Mouse (Mus musculus) CH12.LX (cell line): Measurements from ENCODE around the gene Eps15l1. TPM values are rescaled to one million over a fixed set of nuclear protein-coding genes. Genes with fewer than 3 reads are reported as not detected.

Experiments used
- DNase-seq: peaks from one replicate; pipeline ENCODE4 v3.0.0-alpha.2; 2013; ENCODE audit errors: extremely low read depth
- H3K27ac ChIP-seq: 2 replicates; pipeline ENCODE4 v1.5.1; 2012; ENCODE audit warnings: low read depth, mild to moderate bottlenecking, control low read depth, moderate library complexity; ENCODE audit not compliant: insufficient read depth
- H3K27me3 ChIP-seq: replicated peaks from 2 replicates; pipeline ENCODE3; 2012; ENCODE audit warnings: inconsistent platforms
- H3K36me3 ChIP-seq, 2 experiments: replicated peaks in 1 of 2; 2 replicates each; pipeline versions ENCODE3 to v1.6.1; 2012; ENCODE audit warnings: inconsistent platforms in 1 of 2, low read length in 1 of 2, mild to moderate bottlenecking in 1 of 2, mixed read lengths in 1 of 2, moderate library complexity in 1 of 2; ENCODE audit not compliant: control insufficient read depth in 1 of 2, insufficient read depth in 1 of 2
- H3K4me1 ChIP-seq, 2 experiments: 2 replicates each; pipeline ENCODE4 v1.6.1; 2012; ENCODE audit warnings: inconsistent platforms in 1 of 2, moderate library complexity in 1 of 2; ENCODE audit not compliant: insufficient read depth in 2 of 2, control insufficient read depth in 1 of 2
- H3K4me2 ChIP-seq: 2 replicates; pipeline ENCODE4 v1.6.1; 2012; ENCODE audit warnings: low read depth, mild to moderate bottlenecking, control low read depth; ENCODE audit not compliant: poor library complexity, insufficient read depth, severe bottlenecking
- H3K4me3 ChIP-seq, 3 experiments: fragments of 150-350 bp in 1 of 3; sonication (generic) in 1 of 3; replicated peaks in 1 of 3; 2 replicates each; pipeline versions ENCODE3 to v1.5.1; 2011 to 2012; ENCODE audit warnings: low read depth in 2 of 3, low read length in 2 of 3, mild to moderate bottlenecking in 2 of 3, moderate library complexity in 2 of 3, control low read depth in 1 of 3, improper control_type of control experiment in 1 of 3, inconsistent platforms in 1 of 3, mixed read lengths in 1 of 3; ENCODE audit not compliant: poor library complexity in 1 of 3
- H3K79me2 ChIP-seq: replicated peaks from 2 replicates; pipeline ENCODE4 v1.6.1; 2012; ENCODE audit warnings: mild to moderate bottlenecking, moderate library complexity; ENCODE audit not compliant: control insufficient read depth, poor library complexity, insufficient read depth, severe bottlenecking; ENCODE audit errors: extremely low read depth
- H3K9ac ChIP-seq: 2 replicates; pipeline ENCODE4 v1.6.1; 2012; ENCODE audit warnings: low read depth, mild to moderate bottlenecking, control low read depth, moderate library complexity; ENCODE audit not compliant: insufficient read depth
- H3K9me3 ChIP-seq: replicated peaks from 2 replicates; pipeline ENCODE3; 2012; ENCODE audit warnings: low read length, inconsistent platforms, mixed read lengths
- BHLHE40 ChIP-seq: IDR thresholded peaks from 2 replicates; pipeline ENCODE4 v1.6.1; 2011; ENCODE audit warnings: mild to moderate bottlenecking, low read depth, low read length, improper control_type of control experiment
- CHD1 ChIP-seq: IDR thresholded peaks from 2 replicates; pipeline ENCODE4 v1.6.1; 2012; ENCODE audit warnings: low read depth, low read length, improper control_type of control experiment, inconsistent platforms
- E2F4 ChIP-seq: IDR thresholded peaks from 2 replicates; pipeline ENCODE4 v1.6.1; 2011; ENCODE audit warnings: low read depth, low read length, improper control_type of control experiment; ENCODE audit not compliant: insufficient replicate concordance
- ELF1 ChIP-seq: IDR thresholded peaks from 2 replicates; pipeline ENCODE4 v1.6.1; 2014; ENCODE audit warnings: low read depth, mild to moderate bottlenecking, inconsistent platforms, low read length, improper control_type of control experiment
- EP300 ChIP-seq: IDR thresholded peaks from 2 replicates; pipeline ENCODE4 v1.6.1; 2011; ENCODE audit warnings: low read length, improper control_type of control experiment
- ETS1 ChIP-seq: conservative IDR thresholded peaks from 2 replicates; pipeline ENCODE4 v1.6.1; 2012; ENCODE audit warnings: low read depth, mild to moderate bottlenecking, inconsistent platforms, low read length, improper control_type of control experiment, moderate library complexity
- GABPA ChIP-seq: IDR thresholded peaks from 2 replicates; pipeline ENCODE4 v1.6.1; 2012; ENCODE audit warnings: low read depth, low read length, improper control_type of control experiment, inconsistent platforms; ENCODE audit not compliant: insufficient replicate concordance
- IRF4 ChIP-seq: IDR thresholded peaks from 2 replicates; pipeline ENCODE4 v1.6.1; 2014; ENCODE audit warnings: low read depth, mild to moderate bottlenecking, inconsistent platforms, low read length, improper control_type of control experiment
- JUN ChIP-seq: IDR thresholded peaks from 2 replicates; pipeline ENCODE4 v1.6.1; 2011; ENCODE audit warnings: low read depth, mild to moderate bottlenecking, low read length, improper control_type of control experiment, moderate library complexity; ENCODE audit not compliant: insufficient read depth
- JUND ChIP-seq: conservative IDR thresholded peaks from 2 replicates; pipeline ENCODE4 v1.6.1; 2011; ENCODE audit warnings: low read depth, low read length, improper control_type of control experiment
- KAT2A ChIP-seq: IDR thresholded peaks from 2 replicates; pipeline ENCODE4 v1.6.1; 2012; ENCODE audit warnings: low read length, improper control_type of control experiment, inconsistent platforms; ENCODE audit not compliant: insufficient replicate concordance
- MAX ChIP-seq: IDR thresholded peaks from 2 replicates; pipeline ENCODE4 v1.6.1; 2011; ENCODE audit warnings: low read length, improper control_type of control experiment
- MEF2A ChIP-seq: IDR thresholded peaks from 2 replicates; pipeline ENCODE4 v1.6.1; 2014; ENCODE audit warnings: low read depth, mild to moderate bottlenecking, inconsistent platforms, low read length, improper control_type of control experiment, borderline replicate concordance
- MXI1 ChIP-seq: IDR thresholded peaks from 2 replicates; pipeline ENCODE4 v1.6.1; 2011; ENCODE audit warnings: mild to moderate bottlenecking, low read depth, low read length, improper control_type of control experiment
- MYC ChIP-seq: IDR thresholded peaks from 2 replicates; pipeline ENCODE4 v1.6.1; 2011; ENCODE audit warnings: low read depth, mild to moderate bottlenecking, improper control_type of control experiment, low read length
- NELFE ChIP-seq: IDR thresholded peaks from 2 replicates; pipeline ENCODE4 v1.6.1; 2011; ENCODE audit warnings: low read depth, low read length, improper control_type of control experiment
- NRF1 ChIP-seq: IDR thresholded peaks from 2 replicates; pipeline ENCODE4 v1.6.1; 2014; ENCODE audit warnings: low read depth, mild to moderate bottlenecking, inconsistent platforms, low read length, improper control_type of control experiment, moderate library complexity
- PAX5 ChIP-seq: IDR thresholded peaks from 2 replicates; pipeline ENCODE4 v1.6.1; 2012; ENCODE audit warnings: low read length, inconsistent platforms, mixed read lengths
- POLR2AphosphoS2 ChIP-seq: IDR thresholded peaks from 2 replicates; pipeline ENCODE4 v1.6.1; 2011; ENCODE audit warnings: low read depth, low read length, improper control_type of control experiment
- SIN3A ChIP-seq: IDR thresholded peaks from 2 replicates; pipeline ENCODE4 v1.6.1; 2012; ENCODE audit warnings: low read length, improper control_type of control experiment, inconsistent platforms
- SMC3 ChIP-seq: IDR thresholded peaks from 2 replicates; pipeline ENCODE4 v1.6.1; 2011; ENCODE audit warnings: low read depth, low read length, improper control_type of control experiment
- TBP ChIP-seq: conservative IDR thresholded peaks from 2 replicates; pipeline ENCODE4 v1.6.1; 2011; ENCODE audit warnings: low read depth, low read length, improper control_type of control experiment
- UBTF ChIP-seq: IDR thresholded peaks from 2 replicates; pipeline ENCODE4 v1.6.1; 2012; ENCODE audit warnings: low read depth, mild to moderate bottlenecking, inconsistent platforms, low read length, improper control_type of control experiment, moderate library complexity
- USF2 ChIP-seq: conservative IDR thresholded peaks from 2 replicates; pipeline ENCODE4 v1.6.1; 2011; ENCODE audit warnings: low read depth, low read length, improper control_type of control experiment
- ZC3H11A ChIP-seq: IDR thresholded peaks from 2 replicates; pipeline ENCODE4 v1.6.1; 2012; ENCODE audit warnings: low read depth, mild to moderate bottlenecking, inconsistent platforms, low read length, improper control_type of control experiment
- ZMIZ1 ChIP-seq: IDR thresholded peaks from 2 replicates; pipeline ENCODE4 v1.6.1; 2012; ENCODE audit warnings: low read depth, mild to moderate bottlenecking, inconsistent platforms, low read length, improper control_type of control experiment
- dilution Hi-C: fragments of 300-500 bp; cut with MboI; formaldehyde crosslinking; loops from 2 replicates; pipeline ENCODE4 v1.14.3; 2020; ENCODE audit warnings: low sequenced_read_pairs; ENCODE audit not compliant: extremely low pct_unique_long_range_greater_than_20kb, extremely low pct_ligation_motif_present
- in situ Hi-C: fragments of 300-500 bp; cut with MboI; formaldehyde crosslinking; loops from 3 replicates; pipeline ENCODE4 v1.14.3; 2019; ENCODE audit warnings: low sequenced_read_pairs, low pct_ligation_motif_present, low pct_unique_long_range_greater_than_20kb, mixed read lengths
- polyA plus RNA-seq: library from polyadenylated mRNA; unstranded; fragments of >175 nt; gene quantifications from 2 replicates; pipeline ENCODE4 v1.2.1, GENCODE M21; 2012; ENCODE audit warnings: low read depth; ENCODE audit not compliant: insufficient read length
- total RNA-seq, 2 experiments: library from RNA; depleted of rRNA; stranded (reverse); fragments of 300-350 nt in 1 of 2; fragments of >200 nt in 1 of 2; gene quantifications; 2 replicates each; pipeline ENCODE4 v1.2.3; 2012 to 2014

Eps15l1 gene
- total and polyA plus RNA-seq, 3 experiments, result 21.7 to 49.4 (median 25.6) TPM

DNA sequence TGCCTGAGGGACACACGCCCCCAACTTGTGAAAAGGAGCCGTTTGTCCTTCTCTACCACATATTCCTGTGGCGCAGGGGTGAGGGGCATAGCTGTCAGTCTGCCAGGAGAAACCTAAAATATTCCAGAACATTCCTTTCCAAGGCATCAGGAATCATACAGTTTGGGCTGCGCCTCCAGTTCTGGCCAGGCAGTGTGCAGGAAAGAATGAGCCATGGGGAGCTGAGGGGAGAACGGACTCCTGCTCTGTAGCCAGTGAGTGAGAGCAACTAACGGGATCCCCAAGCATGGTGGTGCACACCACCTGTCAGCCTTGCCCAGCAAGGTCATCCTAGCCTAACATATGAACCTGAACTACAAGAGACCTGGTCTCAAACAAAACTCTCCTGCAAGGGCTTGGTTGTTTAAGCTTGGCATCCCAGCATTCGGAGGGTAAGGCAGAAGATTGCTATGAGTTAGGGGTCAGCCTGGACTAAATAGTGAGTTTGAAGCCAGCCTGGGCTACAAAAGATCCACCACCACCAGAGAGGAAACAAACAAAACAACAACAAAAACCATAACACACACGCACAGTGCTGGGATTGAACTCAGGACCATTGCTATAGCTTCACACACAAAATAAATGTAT lies 118.2 kb downstream of the Eps15l1 start:
- TF ChIP-seq SIN3A, result no peak
- TF ChIP-seq SMC3, result no peak
- TF ChIP-seq JUND, result no peak
- TF ChIP-seq NELFE, result no peak
- TF ChIP-seq EP300, result no peak
- TF ChIP-seq ZMIZ1, result no peak
- no peak for TF ChIP-seq BHLHE40
- no peak for TF ChIP-seq TBP
- no peak for TF ChIP-seq JUN
- TF ChIP-seq ZC3H11A, result no peak
- no peak for TF ChIP-seq ELF1
- TF ChIP-seq IRF4, result no peak
- TF ChIP-seq USF2, result no peak
- TF ChIP-seq MXI1, result no peak
- no peak for TF ChIP-seq KAT2A
- no peak for TF ChIP-seq POLR2AphosphoS2
- no peak for TF ChIP-seq NRF1
- no peak for TF ChIP-seq MEF2A
- TF ChIP-seq E2F4, result no peak
- no peak for TF ChIP-seq CHD1
- no peaks in the 10 kb centered on the region for H3K27me3 ChIP-seq
- peaks cover 7 to 18% of the 10 kb centered on the region in 2 experiments for H3K4me1 ChIP-seq
- in situ Hi-C loops (no loop called here), dilution Hi-C loops (no loop called here)
- DNase-seq, result no peak
- H3K36me3 ChIP-seq, result no peaks in the 10 kb centered on the region
- no peaks in the 10 kb centered on the region for H3K9me3 ChIP-seq
- H3K4me3 ChIP-seq, result no peak overlapping the region
- H3K4me2 ChIP-seq, result peak overlapping the region; percentile 82; the same call in 1 of the 2 replicates
- no peak overlapping the region for H3K27ac ChIP-seq
- H3K9ac ChIP-seq, result no peak overlapping the region
- no peaks in the 10 kb centered on the region for H3K79me2 ChIP-seq

DNA sequence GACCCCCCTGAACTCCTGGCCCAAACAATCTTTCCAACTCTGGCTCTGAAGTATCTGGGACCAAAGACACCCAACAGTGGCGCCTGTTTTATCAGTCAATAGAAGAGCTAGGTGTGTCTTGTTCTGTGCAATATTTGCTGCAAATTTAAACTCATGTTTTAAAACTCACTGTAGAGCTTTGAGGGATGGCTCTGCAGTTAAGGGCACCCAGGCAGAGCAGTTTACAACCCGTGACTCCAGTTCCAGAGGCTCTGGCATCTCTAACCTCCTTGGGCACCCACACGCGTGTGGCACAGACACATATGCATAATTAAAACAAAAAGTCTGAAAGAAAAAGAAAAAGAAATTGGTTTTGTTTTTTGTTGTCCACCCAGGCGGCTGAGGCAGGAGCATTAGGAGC lies 119.8 kb downstream of the Eps15l1 start:
- no peak for DNase-seq
- Histone ChIP-seq H3K9ac (no peak overlapping the region), H3K79me2 (no peaks in the 10 kb centered on the region), H3K27me3 (no peaks in the 10 kb centered on the region), H3K4me1 (peaks cover 7 to 18% of the 10 kb centered on the region in 2 experiments), H3K9me3 (no peaks in the 10 kb centered on the region), H3K27ac (no peak overlapping the region), H3K36me3 (no peaks in the 10 kb centered on the region), H3K4me2 (no peak overlapping the region), H3K4me3 (no peak overlapping the region)
- in situ Hi-C loops (no loop called here), dilution Hi-C loops (no loop called here)
- TF ChIP-seq ETS1 (no peak), ELF1 (no peak), ZMIZ1 (no peak), JUND (no peak), MYC (no peak), E2F4 (no peak), MAX (no peak), PAX5 (no peak), MXI1 (no peak), MEF2A (no peak), SIN3A (no peak), UBTF (no peak), TBP (no peak), NRF1 (no peak), CHD1 (no peak), JUN (no peak), GABPA (no peak)
